Mouse (Mus musculus) frontal cortex, postnatal 10 days (tissue): ENCODE data around the gene Bpnt1.
"Not testable (repeated sequence)": the region's sequence is repeated elsewhere in the genome, so short reads cannot be mapped to it uniquely, and the experiment has no call there.

Source experiments
- DNase-seq, 2 experiments: peaks; one replicate each; pipeline ENCODE4 v3.0.0; 2022; ENCODE audit warnings: low spot score in 2 of 2, mixed read lengths in 1 of 2

Bpnt1 gene

GRCm38 (mm10) chr1:185331983-185332430 lies at the start of gene Bpnt1:
TSS of gene Bpnt1 (plus strand) at chr1:185332149.
- DNase-seq: peak; percentile 80 to 88

- no peak for DNase-seq
Observed at GRCm38 (mm10) chr1:185282846-185283245, 49.1 kb upstream of the Bpnt1 start.

GRCm38 (mm10) chr1:185283247-185283646 lies 48.7 kb upstream of the Bpnt1 start:
- DNase-seq: no peak

GRCm38 (mm10) chr1:185284740-185285139 lies 47.2 kb upstream of the Bpnt1 start:
- DNase-seq: no peak

DNA sequence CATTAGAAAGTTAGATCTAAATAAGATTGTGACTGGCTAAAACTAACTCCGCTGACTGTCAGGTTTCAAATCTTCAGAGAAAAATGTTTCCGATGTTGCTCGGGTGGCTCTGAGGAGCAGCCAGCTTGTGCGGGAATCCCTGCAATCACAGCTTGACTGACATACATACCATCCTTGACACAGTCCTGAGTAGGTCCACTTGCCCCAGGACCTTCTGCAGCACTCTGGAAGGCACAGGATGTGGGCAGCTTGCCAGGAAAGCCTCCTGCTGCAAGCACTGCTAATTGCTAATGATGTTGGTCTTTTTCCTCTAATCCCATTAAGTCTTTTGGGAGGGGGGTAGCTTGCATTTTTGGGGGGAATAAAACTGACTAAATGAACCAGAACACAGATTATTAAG lies 46.8 kb upstream of the Bpnt1 start:
- DNase-seq: peak in 1 of 2 experiments; percentile 30

DNA sequence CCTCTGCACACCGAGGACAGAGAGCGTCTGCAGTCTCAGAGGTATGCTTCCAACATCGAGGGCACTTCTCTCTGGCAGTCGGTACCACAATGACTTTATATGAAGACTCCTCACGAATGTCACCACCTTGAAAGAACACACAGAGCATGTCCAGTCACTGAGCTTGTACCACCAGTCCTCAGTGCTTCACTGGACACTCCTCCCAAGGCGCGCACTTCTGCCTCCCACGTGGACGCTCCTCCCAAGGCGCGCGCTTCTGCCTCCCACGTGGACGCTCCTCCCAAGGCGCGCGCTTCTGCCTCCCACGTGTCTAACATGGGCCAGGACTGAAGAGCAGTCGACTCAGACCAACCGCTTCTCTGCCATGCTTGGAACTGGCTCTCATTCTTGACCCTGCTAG lies 44.9 kb upstream of the Bpnt1 start:
- no peak for DNase-seq

DNA sequence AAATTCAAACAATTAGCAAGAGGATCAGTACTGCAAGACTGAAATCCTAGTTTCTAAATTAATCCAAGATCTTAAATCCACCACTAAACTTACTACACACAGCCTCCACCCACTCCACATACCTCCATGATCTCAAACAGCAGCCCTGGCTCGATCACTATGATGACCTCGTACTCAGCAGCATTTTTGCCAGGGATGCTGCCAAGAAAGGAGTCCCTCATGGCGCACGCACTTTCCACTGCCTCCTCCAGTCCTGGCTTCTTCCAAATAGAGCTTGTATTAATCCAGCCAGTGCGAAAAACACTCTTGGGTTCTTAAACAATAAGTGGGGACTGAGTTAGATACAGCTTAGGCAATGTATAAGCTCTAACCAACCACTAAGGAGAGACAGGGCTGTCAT lies 42.7 kb upstream of the Bpnt1 start:
- DNase-seq: no peak

- no peak for DNase-seq
Observed at GRCm38 (mm10) chr1:185291336-185291735, 40.6 kb upstream of the Bpnt1 start.

- no peak for DNase-seq
Observed at GRCm38 (mm10) chr1:185292646-185293360, 39.1 kb upstream of the Bpnt1 start.

GRCm38 (mm10) chr1:185296850-185297249 lies 35.1 kb upstream of the Bpnt1 start:
- no peak for DNase-seq

DNA sequence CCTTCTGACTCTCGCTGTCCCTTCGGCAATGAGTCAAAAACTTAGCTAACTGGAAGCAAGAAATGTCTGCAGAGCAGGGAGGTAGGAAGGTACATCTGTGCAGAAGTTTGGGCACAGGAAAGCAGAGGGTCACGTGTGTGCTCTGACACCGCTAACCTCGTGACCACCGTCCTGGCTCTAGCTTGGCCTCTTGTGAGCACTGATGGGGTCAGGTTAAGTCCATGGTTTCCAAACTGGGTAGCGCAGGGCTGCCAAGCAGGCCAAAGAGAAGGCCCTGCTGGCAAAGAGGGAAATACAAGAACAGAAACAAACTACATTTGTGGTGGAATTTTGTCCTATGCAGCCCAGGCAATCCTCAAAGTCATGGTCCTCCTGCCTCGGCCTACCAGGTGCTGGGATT lies 33.5 kb upstream of the Bpnt1 start:
- no peak for DNase-seq

DNA sequence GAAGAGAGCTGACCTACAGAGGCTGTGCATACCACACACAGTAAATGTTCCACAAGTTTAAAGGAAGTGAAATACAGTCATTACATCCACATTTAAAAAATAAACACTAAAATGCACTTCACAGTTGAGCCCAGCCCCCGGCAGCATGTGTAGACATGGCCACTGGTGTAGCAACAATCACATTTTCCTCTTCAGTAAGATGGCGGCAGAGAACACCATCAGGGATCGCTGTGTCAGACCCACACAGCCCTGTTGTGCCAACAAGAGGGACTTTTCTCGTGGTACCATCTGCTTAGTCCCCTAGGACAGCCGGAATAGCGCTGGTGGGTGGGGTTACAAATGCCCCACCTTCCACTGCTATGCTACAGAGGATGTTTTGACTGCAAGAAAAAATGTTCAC lies 29.1 kb upstream of the Bpnt1 start:
- no peak for DNase-seq

DNA sequence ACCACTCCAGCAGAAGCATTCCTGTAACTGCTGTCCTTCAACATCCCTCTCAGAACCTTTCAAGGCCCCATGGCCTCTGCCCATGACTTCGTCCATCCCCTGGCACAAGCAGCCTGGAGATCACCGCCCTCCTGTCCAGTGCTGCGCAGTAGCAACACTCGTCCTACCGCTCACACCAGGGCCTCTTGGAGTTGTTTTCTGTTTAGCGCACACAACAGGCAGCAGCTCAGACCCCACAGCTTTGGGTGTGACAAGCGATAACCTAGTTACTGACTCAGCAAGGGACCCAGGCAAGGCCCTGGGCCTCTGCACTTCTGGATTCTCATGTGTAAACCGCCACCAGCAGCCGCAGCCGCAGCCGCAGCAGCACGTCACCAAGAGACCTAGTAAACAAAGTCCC lies 25.1 kb upstream of the Bpnt1 start:
- no peak for DNase-seq

- no peak for DNase-seq
Observed at GRCm38 (mm10) chr1:185307645-185308044, 24.3 kb upstream of the Bpnt1 start.

DNA sequence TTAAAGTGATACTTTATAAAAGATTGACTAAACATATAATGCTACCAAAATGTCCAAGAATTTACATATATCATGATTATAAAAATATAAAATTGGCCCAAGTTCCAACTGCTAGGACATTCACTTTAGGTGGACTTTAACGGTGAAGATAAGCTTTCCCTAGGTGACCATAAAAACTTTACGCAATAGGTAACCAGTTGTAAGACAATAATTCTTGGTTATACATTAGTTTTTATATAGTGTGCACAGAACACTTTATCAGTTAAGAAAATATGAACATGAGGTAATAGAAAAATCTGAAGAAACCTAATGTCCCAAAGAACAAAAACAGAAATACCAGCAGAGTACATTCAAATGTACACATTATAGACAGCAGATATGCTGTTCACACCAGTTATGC lies 23.6 kb upstream of the Bpnt1 start:
- DNase-seq: no peak

- DNase-seq: no peak
Observed at GRCm38 (mm10) chr1:185308908-185309307, 23.0 kb upstream of the Bpnt1 start.

DNA sequence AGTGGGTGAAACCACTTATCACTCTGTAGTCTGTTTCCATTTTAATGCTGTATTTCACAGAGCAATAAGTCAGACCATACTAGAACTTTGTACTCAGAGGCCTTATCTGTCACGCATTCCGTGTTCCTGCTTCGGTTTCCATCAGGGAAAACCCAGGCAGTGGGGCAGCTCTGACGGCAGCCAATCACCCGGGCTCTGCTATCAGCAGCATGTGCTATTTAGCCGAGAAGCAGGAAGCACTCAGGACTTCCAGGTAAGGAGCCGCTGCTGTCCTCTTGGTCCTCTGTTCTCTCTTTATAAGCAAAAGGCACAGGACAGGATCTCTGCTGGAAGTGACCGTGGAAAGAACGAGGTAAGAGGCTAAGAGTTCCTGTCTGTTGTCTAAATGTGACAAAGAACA lies 20.0 kb upstream of the Bpnt1 start:
- DNase-seq: no peak

DNA sequence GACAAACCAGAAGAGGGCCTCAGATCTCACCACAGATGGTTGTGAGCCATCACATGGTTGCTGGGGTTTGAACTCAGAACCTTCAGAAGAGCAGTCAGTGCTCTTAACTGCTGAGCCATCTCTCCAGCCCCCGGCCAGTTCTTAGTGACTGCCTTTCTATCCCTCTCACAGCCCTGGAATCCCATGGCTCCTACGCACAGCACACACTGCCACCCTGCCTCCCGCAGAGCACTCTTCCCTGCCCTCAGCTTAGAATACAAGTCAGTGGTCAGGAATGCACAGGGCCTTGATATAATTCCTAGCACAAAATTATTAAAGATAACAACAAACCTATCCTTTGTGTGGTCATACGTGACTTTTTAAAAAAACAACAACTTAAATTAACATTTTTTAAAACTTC lies 17.4 kb upstream of the Bpnt1 start:
- no peak for DNase-seq

- DNase-seq: peak in 1 of 2 experiments; percentile 40
Observed at GRCm38 (mm10) chr1:185315846-185316568, 15.9 kb upstream of the Bpnt1 start.

GRCm38 (mm10) chr1:185327754-185328345 lies 4.1 kb upstream of the Bpnt1 start:
- not testable (repeated sequence) for DNase-seq

DNA sequence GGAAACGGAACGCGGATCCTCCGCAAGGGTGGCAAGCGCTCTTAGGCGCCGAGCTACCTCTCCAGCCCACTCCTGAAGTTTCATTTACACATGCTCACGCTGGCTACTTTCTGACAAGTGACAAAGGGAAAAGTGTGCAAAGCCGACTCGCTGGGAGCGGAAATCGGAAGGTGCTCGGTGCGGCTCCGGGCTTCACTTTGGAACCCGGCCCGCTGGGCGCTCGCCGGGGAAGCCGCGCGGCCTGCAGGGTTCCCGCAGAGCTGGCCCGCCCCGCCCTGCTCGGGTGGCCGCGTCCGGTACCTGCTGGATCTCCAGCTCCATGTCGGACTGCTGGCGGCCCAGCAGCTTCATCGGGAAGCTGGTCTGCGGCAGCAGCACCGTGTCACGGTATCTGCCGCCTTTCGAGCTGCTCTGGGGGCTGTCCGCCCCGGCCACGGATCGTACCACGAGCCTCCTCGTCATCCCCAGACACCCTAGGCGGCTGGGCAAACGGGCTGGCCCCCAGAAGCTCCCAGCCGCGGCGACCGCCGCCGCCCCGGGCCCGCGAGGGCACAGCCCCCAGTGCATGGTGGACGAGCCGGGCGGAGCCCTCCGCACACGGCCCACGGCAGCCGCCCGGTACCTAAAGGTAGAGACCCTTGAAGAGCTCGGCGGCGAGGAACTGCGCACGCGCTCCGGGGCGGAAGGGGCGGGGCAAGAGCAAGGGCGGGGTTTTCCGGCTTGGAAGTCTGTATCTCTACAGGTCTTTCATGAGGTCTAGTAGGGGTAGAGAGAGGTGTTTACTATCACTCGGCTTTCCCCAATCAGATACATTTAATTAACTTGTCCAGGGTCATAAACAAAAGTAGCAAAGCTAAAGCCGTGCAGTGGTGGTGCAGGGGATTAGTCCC lies 3.0 kb upstream of the Bpnt1 start, which contains the start of gene Iars2:
TSS of gene Iars2 (minus strand) at position 676 of the 890 bp plus-strand sequence.
- DNase-seq: peak; percentile 79 to 87

- no peak for DNase-seq
Observed at GRCm38 (mm10) chr1:185329851-185330250, 2.1 kb upstream of the Bpnt1 start.
